Mouse (Mus musculus): ENCODE results near the gene Cfap43. TPM values are rescaled to one million over a fixed set of nuclear protein-coding genes. Genes with fewer than 3 reads are reported as not detected.

The Cfap43 gene
- polyA plus RNA-seq, 1 experiment from 2014 or later: 0.16 TPM

DNA sequence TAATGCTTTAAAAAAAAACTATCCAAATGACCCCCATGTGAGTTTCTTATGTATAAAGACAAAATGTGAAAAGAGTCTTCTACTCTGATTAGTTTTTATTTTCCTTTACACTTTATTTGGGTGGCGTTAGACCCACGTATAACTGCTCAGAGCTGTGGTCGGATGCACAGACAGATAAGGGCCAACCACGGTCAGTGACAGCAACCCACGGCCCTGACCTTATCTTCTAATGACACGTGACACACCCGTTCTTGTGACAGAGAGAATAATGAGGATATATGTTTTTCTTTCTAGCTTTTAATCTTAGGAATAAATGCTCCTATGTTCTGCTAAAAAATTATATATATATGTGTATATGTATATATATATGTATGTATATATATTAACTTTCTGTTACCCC lies 229.5 kb downstream of the Cfap43 start:
- Histone ChIP-seq H3K27me3 (ENCODE audit: control insufficient read depth, insufficient read depth, low read length) (no peaks in the 10 kb centered on the region; the same call in 1 of the 2 replicates), H3K4me1 (ENCODE audit: control insufficient read depth in 2 of 2, insufficient read depth in 2 of 2, low read length in 2 of 2) (no peaks in the 10 kb centered on the region), H3K27ac (replicated peaks in 1 of 2; ENCODE audit: control insufficient read depth in 1 of 2, insufficient read depth in 1 of 2, low read depth in 2 of 2, low read length in 2 of 2) (no peak overlapping the region), H3K4me2 (ENCODE audit: low read length) (no peak overlapping the region), H3K9ac (ENCODE audit: low read length) (no peak overlapping the region), H3K4me3 (ENCODE audit: control insufficient read depth in 1 of 2, insufficient read depth in 1 of 2, low read depth in 1 of 2, low read length in 2 of 2) (no peak overlapping the region), H3K9me3 (ENCODE audit: control insufficient read depth, low read length) (no peaks in the 10 kb centered on the region), H3K36me3 (ENCODE audit: control insufficient read depth, insufficient read depth, low read length) (no peaks in the 10 kb centered on the region)
- ATAC-seq (ENCODE audit: insufficient number of reproducible peaks, insufficient read depth, low FRiP score, low read depth): no peak
- WGBS: 65% methylated on average over 7 of the region's 7 CpGs

Small RNAs within 50 kb of the gene (microRNA-seq; reads per million reads assigned to microRNA genes)
- gene Gm22240: not detected
- gene Mir8090: not detected

Other genes with a start within 250 kb of the Cfap43 start
- 0.46 and 0.75 TPM in 2 replicates for gene Col17a1, start 227.2 kb downstream of the Cfap43 start, polyA plus RNA-seq (2014; fragmentation: Nextera tagmentation; extraction: Ambion mirVana)
- 213 and 217 TPM in 2 replicates for gene Sfr1, start 187.6 kb downstream of the Cfap43 start, polyA plus RNA-seq (2014; fragmentation: Nextera tagmentation; extraction: Ambion mirVana)
- gene Gsto1, start 64.3 kb downstream of the Cfap43 start, polyA plus RNA-seq (2014; fragmentation: Nextera tagmentation; extraction: Ambion mirVana): 88.0 and 92.7 TPM in 2 replicates
- gene Gsto2, start 53.8 kb downstream of the Cfap43 start, polyA plus RNA-seq (2014; fragmentation: Nextera tagmentation; extraction: Ambion mirVana): 1.5 and 2.3 TPM in 2 replicates
- gene Itprip, start within 50 bp of the Cfap43 start, polyA plus RNA-seq (2014; fragmentation: Nextera tagmentation; extraction: Ambion mirVana): 15.8 and 16.4 TPM in 2 replicates
- 0.08 and 0.12 TPM in 2 replicates for gene Cfap58, start 18.4 kb upstream of the Cfap43 start, polyA plus RNA-seq (2014; fragmentation: Nextera tagmentation; extraction: Ambion mirVana)

Data from heart, embryonic 14.5 days (tissue).